Mouse (Mus musculus) midbrain, postnatal 0 days (tissue): ENCODE measurements around the gene Gm17482. TPM values are rescaled to one million over a fixed set of nuclear protein-coding genes. Genes with fewer than 3 reads are reported as not detected.
A peak's percentile ranks its signal among the peaks of the same experiment; 100 is the strongest.

Source experiments
- ATAC-seq: fragments of 200-750 bp; cut with Nextera tagmentation; 2 replicates; pipeline ENCODE4 v1.8.0; 2017; ENCODE audit warnings: moderate number of reproducible peaks, mild to moderate bottlenecking, moderate TSS enrichment, moderate library complexity; ENCODE audit not compliant: low FRiP score
- DNase-seq: peaks from one replicate; pipeline ENCODE4 v3.0.0-alpha.2; 2015; ENCODE audit warnings: low spot score
- H3K27ac ChIP-seq: fragments of 300-500 bp; sonication (generic); 2 replicates; pipeline ENCODE4 v1.5.1; 2014; ENCODE audit warnings: low read depth, mild to moderate bottlenecking, low read length, mixed read lengths
- H3K27me3 ChIP-seq: fragments of 300-500 bp; sonication (generic); 2 replicates; pipeline ENCODE4 v1.6.1; 2014; ENCODE audit warnings: low read length, control low read depth, mixed read lengths; ENCODE audit not compliant: insufficient read depth
- H3K36me3 ChIP-seq: fragments of 300-500 bp; sonication (generic); 2 replicates; pipeline ENCODE4 v1.6.1; 2014; ENCODE audit warnings: low read length, control low read depth, mixed read lengths; ENCODE audit not compliant: insufficient read depth
- H3K4me1 ChIP-seq: fragments of 300-500 bp; sonication (generic); 2 replicates; pipeline ENCODE4 v1.6.1; 2014; ENCODE audit warnings: mild to moderate bottlenecking, control low read depth, antibody characterized with exemption, low read length, mixed read lengths; ENCODE audit not compliant: insufficient read depth
- H3K4me2 ChIP-seq: fragments of 300-500 bp; sonication (generic); 2 replicates; pipeline ENCODE4 v1.6.1; 2014; ENCODE audit warnings: low read depth, mild to moderate bottlenecking, low read length, mixed read lengths; ENCODE audit not compliant: poor library complexity, severe bottlenecking
- H3K4me3 ChIP-seq: fragments of 300-500 bp; sonication (generic); 2 replicates; pipeline ENCODE4 v1.5.1; 2014; ENCODE audit warnings: low read depth, mild to moderate bottlenecking, low read length, moderate library complexity
- H3K9ac ChIP-seq: fragments of 300-500 bp; sonication (generic); replicated peaks from 2 replicates; pipeline ENCODE4 v1.6.1; 2014; ENCODE audit warnings: mild to moderate bottlenecking, low read length, moderate library complexity, mixed read lengths; ENCODE audit not compliant: poor library complexity, severe bottlenecking
- H3K9me3 ChIP-seq: fragments of 300-500 bp; sonication (generic); 2 replicates; pipeline ENCODE4 v1.6.1; 2016; ENCODE audit warnings: low read length, control low read depth
- CTCF ChIP-seq: IDR thresholded peaks from 2 replicates; pipeline ENCODE4 v1.5.1; 2016; ENCODE audit warnings: antibody characterized with exemption, mild to moderate bottlenecking
- WGBS: fragments of 180-500 bp; shearing (Covaris S2); extraction: QIAGEN DNeasy Blood & Tissue Kit; methylation state at CpG from one replicate; pipeline ENCODE4 v1.1.7; 2014; 5-methylcytosine and 5-hydroxymethylcytosine counted together
- polyA plus RNA-seq: library from polyadenylated mRNA; unstranded; fragments of >200 nt; fragmentation: Nextera tagmentation; extraction: Ambion mirVana; gene quantifications from 2 replicates; pipeline ENCODE4 v1.2.1, GENCODE M21; 2015
- total RNA-seq: library from RNA; depleted of rRNA; stranded (reverse); fragments of >200 nt; gene quantifications from 2 replicates; pipeline ENCODE4 v1.2.3, GENCODE M21; 2014

Gm17482 gene
- total and polyA plus RNA-seq, 2 experiments from 2014 or later: not detected

DNA sequence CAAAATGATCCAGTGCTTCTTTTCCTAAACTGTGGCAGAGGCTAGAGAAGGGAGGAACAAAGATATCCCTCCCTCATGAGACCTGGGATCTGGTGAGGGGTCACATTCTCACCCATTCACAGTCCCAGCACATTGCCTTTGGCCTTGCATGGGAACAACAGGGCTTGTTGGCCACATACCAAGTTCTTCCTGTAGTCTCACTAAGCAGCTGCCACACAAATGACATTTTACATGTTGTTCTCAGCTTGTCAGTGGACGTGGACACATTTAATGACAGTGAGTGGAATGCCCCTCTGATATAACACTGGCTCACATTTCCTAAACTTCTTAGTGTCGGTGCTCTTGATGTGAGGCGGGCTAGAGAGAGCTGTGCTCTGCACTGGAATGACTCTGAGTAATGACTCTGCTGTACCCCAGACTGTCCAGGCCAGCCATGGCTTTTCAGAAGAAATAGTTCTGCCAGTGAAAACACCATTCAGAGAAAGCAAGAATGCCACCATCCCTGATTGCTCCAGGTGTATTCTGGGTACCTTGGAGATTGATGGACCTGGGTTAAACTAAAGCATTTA lies 14.1 kb downstream of the Gm17482 start:
- H3K27ac ChIP-seq: no peak overlapping the region
- no peaks in the 10 kb centered on the region for H3K9me3 ChIP-seq
- H3K4me1 ChIP-seq: no peaks in the 10 kb centered on the region
- H3K27me3 ChIP-seq: no peaks in the 10 kb centered on the region
- H3K36me3 ChIP-seq: peaks cover 45% of the 10 kb centered on the region
- TF ChIP-seq CTCF: no peak
- 76% methylated on average over 3 of the region's 3 CpGs for WGBS
- H3K9ac ChIP-seq: no peak overlapping the region
- no peak overlapping the region for H3K4me3 ChIP-seq
- DNase-seq (peak; percentile 27), ATAC-seq (no peak)
- H3K4me2 ChIP-seq: no peak overlapping the region

DNA sequence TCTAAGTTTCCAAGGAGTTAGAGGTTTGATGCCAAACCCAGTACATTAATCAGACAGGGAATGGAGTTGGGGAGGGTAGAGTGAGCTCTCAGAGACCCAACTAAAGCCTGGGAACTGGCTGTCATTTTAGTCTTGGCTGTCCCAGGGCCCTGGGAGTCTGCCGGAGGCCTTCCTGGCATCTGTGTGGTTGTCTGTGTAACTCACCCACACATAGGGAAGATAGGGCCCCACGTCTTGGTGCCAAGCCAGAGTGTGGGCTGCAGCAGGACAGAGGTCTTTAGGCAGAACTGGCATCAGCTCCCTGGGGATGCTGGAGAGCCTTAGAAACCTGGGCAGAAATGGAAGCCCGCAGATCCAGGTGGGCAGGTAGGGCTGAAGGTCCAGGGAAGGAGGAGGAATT lies 14.8 kb downstream of the Gm17482 start:
- Histone ChIP-seq H3K9me3 (no peaks in the 10 kb centered on the region), H3K4me1 (no peaks in the 10 kb centered on the region), H3K27me3 (no peaks in the 10 kb centered on the region), H3K4me3 (no peak overlapping the region), H3K27ac (no peak overlapping the region), H3K4me2 (no peak overlapping the region), H3K9ac (no peak overlapping the region), H3K36me3 (peaks cover 48% of the 10 kb centered on the region)
- TF ChIP-seq CTCF: no peak
- DNase-seq (peak; percentile 25), ATAC-seq (no peak)
- WGBS: 82% methylated on average over 3 of the region's 3 CpGs

DNA sequence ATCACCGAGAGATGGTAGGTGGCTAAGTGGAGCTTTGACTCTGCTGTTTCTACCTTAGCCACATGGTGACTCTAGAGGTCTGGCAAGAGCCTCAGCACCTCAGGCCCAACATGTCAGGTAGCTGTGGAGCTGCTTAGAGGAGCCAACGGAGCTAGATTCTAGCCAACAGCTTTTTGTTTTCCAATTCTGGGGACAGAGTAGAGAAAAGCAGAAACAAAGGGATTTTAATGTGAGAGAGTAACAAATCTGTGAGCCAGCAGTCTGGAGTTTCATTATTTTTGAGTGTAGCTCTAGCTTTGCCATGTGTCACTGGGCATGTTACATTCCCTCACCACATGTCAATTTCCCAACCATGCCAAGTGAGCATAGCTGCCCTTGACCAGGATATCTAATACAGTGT lies 17.1 kb downstream of the Gm17482 start:
- WGBS: 73% methylated on average over 2 of the region's 2 CpGs
- no peaks in the 10 kb centered on the region for H3K4me1 ChIP-seq
- H3K4me3 ChIP-seq: no peak overlapping the region
- H3K27ac ChIP-seq: no peak overlapping the region
- H3K9ac ChIP-seq: no peak overlapping the region
- no peak overlapping the region for H3K4me2 ChIP-seq
- H3K27me3 ChIP-seq: no peaks in the 10 kb centered on the region
- H3K9me3 ChIP-seq: no peaks in the 10 kb centered on the region
- ATAC-seq: no peak
- DNase-seq: no peak
- peak; percentile 6; the same call in 1 of the 2 replicates for TF ChIP-seq CTCF
- H3K36me3 ChIP-seq: peaks cover 50% of the 10 kb centered on the region

DNA sequence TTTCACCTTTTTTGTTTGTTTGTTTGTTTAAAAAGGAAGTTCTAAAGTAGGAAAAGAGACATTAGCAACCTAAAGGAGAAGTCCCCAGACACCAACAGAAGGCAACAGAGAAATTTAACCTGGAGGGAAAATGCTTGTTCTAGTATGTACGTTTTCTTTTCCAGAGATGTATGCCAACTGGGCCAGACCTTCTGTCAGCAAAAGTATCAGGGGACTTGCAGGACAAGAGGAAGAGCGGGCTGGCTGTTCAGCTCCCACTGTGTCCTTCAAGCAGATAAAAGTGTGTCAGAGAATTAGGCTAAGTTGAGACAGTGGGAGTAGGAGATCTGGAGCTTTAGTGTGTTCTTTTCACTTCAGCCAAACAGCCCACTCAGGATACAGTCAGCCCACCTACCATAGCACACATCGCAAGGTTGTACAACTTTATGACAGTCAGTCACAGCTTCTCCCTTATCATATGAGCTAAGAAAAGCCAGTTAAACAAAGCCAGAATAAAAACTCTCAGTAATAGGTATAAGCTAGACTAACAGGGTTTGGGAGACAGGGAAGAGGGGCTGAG lies 18.4 kb downstream of the Gm17482 start:
- Histone ChIP-seq H3K36me3 (peaks cover 50% of the 10 kb centered on the region), H3K4me2 (no peak overlapping the region), H3K9ac (no peak overlapping the region), H3K27ac (no peak overlapping the region), H3K9me3 (no peaks in the 10 kb centered on the region), H3K27me3 (0 out of 2 replicates have a peak, but pooled peaks cover 5% of the 10 kb centered on the region), H3K4me3 (no peak overlapping the region), H3K4me1 (no peaks in the 10 kb centered on the region)
- TF ChIP-seq CTCF: no peak
- DNase-seq: no peak
- ATAC-seq: no peak
- WGBS: 83% methylated on average over 3 of the region's 3 CpGs

DNA sequence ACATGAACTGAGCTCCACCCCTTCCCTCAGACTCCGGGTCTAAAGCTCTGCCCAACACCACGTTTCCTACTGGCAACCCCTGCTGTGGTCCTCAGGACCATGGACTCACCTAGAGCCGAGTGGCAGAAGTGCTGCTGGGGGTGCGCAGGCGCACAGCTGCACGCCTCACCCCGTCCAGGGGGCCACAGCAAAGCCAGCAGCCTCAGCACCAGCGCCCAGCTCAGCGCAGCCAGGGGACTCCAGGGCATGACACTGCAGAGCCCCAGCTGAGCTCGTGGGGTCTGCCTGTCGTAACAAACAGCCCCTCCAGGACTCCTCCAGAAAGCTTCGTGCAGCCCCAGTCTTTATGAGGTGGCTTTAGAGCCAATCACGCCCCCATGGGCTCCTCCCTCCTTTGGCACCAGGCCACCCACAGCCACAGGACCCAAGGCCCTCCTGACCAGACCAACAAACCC lies 24.4 kb downstream of the Gm17482 start:
- Histone ChIP-seq H3K9me3 (no peaks in the 10 kb centered on the region), H3K4me2 (peak overlapping the region; percentile 35), H3K4me3 (peak overlapping the region; percentile 10; the same call in 1 of the 2 replicates), H3K36me3 (peaks cover 29% of the 10 kb centered on the region; the same call in 1 of the 2 replicates), H3K9ac (no peak overlapping the region; the same call in 1 of the 2 replicates), H3K27ac (peak overlapping the region; percentile 72), H3K4me1 (no peaks in the 10 kb centered on the region), H3K27me3 (0 out of 2 replicates have a peak, but pooled peaks cover 5% of the 10 kb centered on the region)
- ATAC-seq (peak; percentile 70), DNase-seq (peak; percentile 72)
- 9% methylated on average over 13 of the region's 13 CpGs for WGBS
- TF ChIP-seq CTCF: no peak
